Mouse (Mus musculus): ENCODE data around the gene Dusp3. TPM values are rescaled to one million over a fixed set of nuclear protein-coding genes. Genes with fewer than 3 reads are reported as not detected.

The Dusp3 gene
- polyA plus RNA-seq, 1 experiment from 2014 or later = 25.3 TPM

- Histone ChIP-seq H3K9me3 (ENCODE audit: control insufficient read depth, low read length) (no peaks in the 10 kb centered on the region), H3K9ac (ENCODE audit: low read length) (no peak overlapping the region), H3K4me2 (ENCODE audit: low read length) (peak overlapping the region; percentile 33), H3K4me3 (ENCODE audit: low read depth, low read length) (no peak overlapping the region), H3K36me3 (ENCODE audit: control insufficient read depth, insufficient read depth, low read length) (no peaks in the 10 kb centered on the region), H3K4me1 (replicated peaks; ENCODE audit: control insufficient read depth, insufficient read depth, low read length) (peaks cover 11% of the 10 kb centered on the region), H3K27ac (ENCODE audit: low read depth) (0 out of 2 replicates have a peak overlapping the region, but pooled peaks have one; percentile 43), H3K27me3 (replicated peaks; ENCODE audit: control insufficient read depth, insufficient read depth, low read length) (0 out of 2 replicates have a peak, but pooled peaks cover 4% of the 10 kb centered on the region)
- ATAC-seq (replicated peaks; ENCODE audit: low FRiP score, low TSS enrichment, low read depth) (no peak), DNase-seq (ENCODE audit: low spot score) (no peak)
- 25% methylated on average over 24 of the region's 24 CpGs for WGBS
Observed at GRCm38 (mm10) chr11:101952541-101953341, 34.1 kb downstream of the Dusp3 start.

GRCm38 (mm10) chr11:101950021-101950420 lies 36.8 kb downstream of the Dusp3 start:
- 0 out of 2 replicates have a peak, but pooled peaks cover 4% of the 10 kb centered on the region for H3K27me3 ChIP-seq (replicated peaks; ENCODE audit: control insufficient read depth, insufficient read depth, low read length)
- WGBS = 76% methylated on average over 5 of the region's 5 CpGs
- H3K36me3 ChIP-seq (ENCODE audit: control insufficient read depth, insufficient read depth, low read length) = no peaks in the 10 kb centered on the region
- no peak overlapping the region for H3K9ac ChIP-seq (ENCODE audit: low read length)
- H3K4me3 ChIP-seq (ENCODE audit: low read depth, low read length) = no peak overlapping the region
- ATAC-seq (replicated peaks; ENCODE audit: low FRiP score, low TSS enrichment, low read depth) = no peak
- peaks cover 11% of the 10 kb centered on the region for H3K4me1 ChIP-seq (replicated peaks; ENCODE audit: control insufficient read depth, insufficient read depth, low read length)
- no peak overlapping the region for H3K27ac ChIP-seq (ENCODE audit: low read depth)
- no peak for DNase-seq (ENCODE audit: low spot score)
- H3K9me3 ChIP-seq (ENCODE audit: control insufficient read depth, low read length) = no peaks in the 10 kb centered on the region
- no peak overlapping the region for H3K4me2 ChIP-seq (ENCODE audit: low read length)

- ATAC-seq (replicated peaks; ENCODE audit: low FRiP score, low TSS enrichment, low read depth) = no peak
Observed at GRCm38 (mm10) chr11:101946525-101946924, 40.3 kb downstream of the Dusp3 start.

GRCm38 (mm10) chr11:101943055-101943454 lies 43.8 kb downstream of the Dusp3 start:
- H3K27me3 ChIP-seq (replicated peaks; ENCODE audit: control insufficient read depth, insufficient read depth, low read length) = 0 out of 2 replicates have a peak, but pooled peaks cover 3% of the 10 kb centered on the region
- WGBS = 38% methylated on average over 3 of the region's 3 CpGs
- H3K4me1 ChIP-seq (replicated peaks; ENCODE audit: control insufficient read depth, insufficient read depth, low read length) = no peaks in the 10 kb centered on the region
- no peak for DNase-seq (ENCODE audit: low spot score)
- H3K9ac ChIP-seq (ENCODE audit: low read length) = no peak overlapping the region
- H3K9me3 ChIP-seq (ENCODE audit: control insufficient read depth, low read length) = no peaks in the 10 kb centered on the region
- H3K4me3 ChIP-seq (ENCODE audit: low read depth, low read length) = no peak overlapping the region
- no peaks in the 10 kb centered on the region for H3K36me3 ChIP-seq (ENCODE audit: control insufficient read depth, insufficient read depth, low read length)
- ATAC-seq (replicated peaks; ENCODE audit: low FRiP score, low TSS enrichment, low read depth) = no peak
- H3K27ac ChIP-seq (ENCODE audit: low read depth) = no peak overlapping the region
- H3K4me2 ChIP-seq (ENCODE audit: low read length) = no peak overlapping the region

More at GRCm38 (mm10) chr11:101946525-101946924, 40.3 kb downstream of the Dusp3 start:
- Histone ChIP-seq H3K9ac (ENCODE audit: low read length) (no peak overlapping the region), H3K9me3 (ENCODE audit: control insufficient read depth, low read length) (no peaks in the 10 kb centered on the region), H3K4me3 (ENCODE audit: low read depth, low read length) (no peak overlapping the region), H3K4me2 (ENCODE audit: low read length) (no peak overlapping the region), H3K27me3 (replicated peaks; ENCODE audit: control insufficient read depth, insufficient read depth, low read length) (no peaks in the 10 kb centered on the region), H3K27ac (ENCODE audit: low read depth) (no peak overlapping the region), H3K4me1 (replicated peaks; ENCODE audit: control insufficient read depth, insufficient read depth, low read length) (no peaks in the 10 kb centered on the region), H3K36me3 (ENCODE audit: control insufficient read depth, insufficient read depth, low read length) (no peaks in the 10 kb centered on the region)
- DNase-seq (ENCODE audit: low spot score) = no peak
- WGBS = 18% methylated on average over 5 of the region's 5 CpGs

- 1% methylated on average over 32 of the region's 32 CpGs for WGBS
- peak overlapping the region; percentile 76 for H3K4me2 ChIP-seq (ENCODE audit: low read length)
- no peaks in the 10 kb centered on the region for H3K9me3 ChIP-seq (ENCODE audit: control insufficient read depth, low read length)
- H3K4me1 ChIP-seq (replicated peaks; ENCODE audit: control insufficient read depth, insufficient read depth, low read length) = peaks cover 9% of the 10 kb centered on the region; the same call in 1 of the 2 replicates
- peak overlapping the region; percentile 54 for H3K9ac ChIP-seq (ENCODE audit: low read length)
- peak overlapping the region; percentile 38 for H3K4me3 ChIP-seq (ENCODE audit: low read depth, low read length)
- DNase-seq (ENCODE audit: low spot score) = peak; percentile 73
- no peaks in the 10 kb centered on the region for H3K36me3 ChIP-seq (ENCODE audit: control insufficient read depth, insufficient read depth, low read length)
- H3K27me3 ChIP-seq (replicated peaks; ENCODE audit: control insufficient read depth, insufficient read depth, low read length) = peaks cover 16% of the 10 kb centered on the region; the same call in 1 of the 2 replicates
- H3K27ac ChIP-seq (ENCODE audit: low read depth) = no peak overlapping the region
- no peak for ATAC-seq (replicated peaks; ENCODE audit: low FRiP score, low TSS enrichment, low read depth)
Observed at GRCm38 (mm10) chr11:101937108-101937507, 49.7 kb downstream of the Dusp3 start.

GRCm38 (mm10) chr11:101936421-101936820 lies 50.4 kb downstream of the Dusp3 start:
- H3K36me3 ChIP-seq (ENCODE audit: control insufficient read depth, insufficient read depth, low read length) = no peaks in the 10 kb centered on the region
- WGBS = 38% methylated on average over 7 of the region's 7 CpGs
- H3K27me3 ChIP-seq (replicated peaks; ENCODE audit: control insufficient read depth, insufficient read depth, low read length) = peaks cover 16% of the 10 kb centered on the region; the same call in 1 of the 2 replicates
- no peak overlapping the region for H3K4me3 ChIP-seq (ENCODE audit: low read depth, low read length)
- H3K4me2 ChIP-seq (ENCODE audit: low read length) = peak overlapping the region; percentile 76; the same call in 1 of the 2 replicates
- peaks cover 9% of the 10 kb centered on the region; the same call in 1 of the 2 replicates for H3K4me1 ChIP-seq (replicated peaks; ENCODE audit: control insufficient read depth, insufficient read depth, low read length)
- H3K9me3 ChIP-seq (ENCODE audit: control insufficient read depth, low read length) = no peaks in the 10 kb centered on the region
- no peak overlapping the region for H3K27ac ChIP-seq (ENCODE audit: low read depth)
- no peak for ATAC-seq (replicated peaks; ENCODE audit: low FRiP score, low TSS enrichment, low read depth)
- H3K9ac ChIP-seq (ENCODE audit: low read length) = no peak overlapping the region
- no peak for DNase-seq (ENCODE audit: low spot score)

- ATAC-seq (replicated peaks; ENCODE audit: low FRiP score, low TSS enrichment, low read depth) (no peak), DNase-seq (ENCODE audit: low spot score) (no peak)
- Histone ChIP-seq H3K4me2 (ENCODE audit: low read length) (no peak overlapping the region), H3K27me3 (replicated peaks; ENCODE audit: control insufficient read depth, insufficient read depth, low read length) (peaks cover 16% of the 10 kb centered on the region; the same call in 1 of the 2 replicates), H3K27ac (ENCODE audit: low read depth) (no peak overlapping the region), H3K4me1 (replicated peaks; ENCODE audit: control insufficient read depth, insufficient read depth, low read length) (peaks cover 9% of the 10 kb centered on the region; the same call in 1 of the 2 replicates), H3K4me3 (ENCODE audit: low read depth, low read length) (no peak overlapping the region), H3K9ac (ENCODE audit: low read length) (no peak overlapping the region), H3K9me3 (ENCODE audit: control insufficient read depth, low read length) (no peaks in the 10 kb centered on the region), H3K36me3 (ENCODE audit: control insufficient read depth, insufficient read depth, low read length) (no peaks in the 10 kb centered on the region)
- WGBS = 63% methylated on average over 3 of the region's 3 CpGs
Observed at GRCm38 (mm10) chr11:101935743-101936142, 51.1 kb downstream of the Dusp3 start.

GRCm38 (mm10) chr11:101931978-101932377 lies 54.8 kb downstream of the Dusp3 start:
- H3K36me3 ChIP-seq (ENCODE audit: control insufficient read depth, insufficient read depth, low read length) = no peaks in the 10 kb centered on the region
- H3K4me2 ChIP-seq (ENCODE audit: low read length) = no peak overlapping the region
- H3K4me3 ChIP-seq (ENCODE audit: low read depth, low read length) = no peak overlapping the region
- WGBS = 47% methylated on average over 4 of the region's 4 CpGs
- H3K4me1 ChIP-seq (replicated peaks; ENCODE audit: control insufficient read depth, insufficient read depth, low read length) = peaks cover 7% of the 10 kb centered on the region; the same call in 1 of the 2 replicates
- no peak overlapping the region for H3K9ac ChIP-seq (ENCODE audit: low read length)
- no peaks in the 10 kb centered on the region for H3K9me3 ChIP-seq (ENCODE audit: control insufficient read depth, low read length)
- H3K27me3 ChIP-seq (replicated peaks; ENCODE audit: control insufficient read depth, insufficient read depth, low read length) = peaks cover 8% of the 10 kb centered on the region; the same call in 1 of the 2 replicates
- no peak overlapping the region for H3K27ac ChIP-seq (ENCODE audit: low read depth)
- ATAC-seq (replicated peaks; ENCODE audit: low FRiP score, low TSS enrichment, low read depth) (no peak), DNase-seq (ENCODE audit: low spot score) (no peak)
